Mouse (Mus musculus) urinary bladder, postnatal 4 days (tissue): ENCODE results near the gene Adarb2.

ENCODE experiments used
- DNase-seq, 2 experiments: peaks; one replicate each; pipeline ENCODE4 v3.0.0; 2021 to 2022; ENCODE audit warnings: low spot score in 2 of 2

The Adarb2 gene

GRCm38 (mm10) chr13:8793217-8793616 is 590.6 kb downstream of the Adarb2 start:
- DNase-seq: no peak

DNA sequence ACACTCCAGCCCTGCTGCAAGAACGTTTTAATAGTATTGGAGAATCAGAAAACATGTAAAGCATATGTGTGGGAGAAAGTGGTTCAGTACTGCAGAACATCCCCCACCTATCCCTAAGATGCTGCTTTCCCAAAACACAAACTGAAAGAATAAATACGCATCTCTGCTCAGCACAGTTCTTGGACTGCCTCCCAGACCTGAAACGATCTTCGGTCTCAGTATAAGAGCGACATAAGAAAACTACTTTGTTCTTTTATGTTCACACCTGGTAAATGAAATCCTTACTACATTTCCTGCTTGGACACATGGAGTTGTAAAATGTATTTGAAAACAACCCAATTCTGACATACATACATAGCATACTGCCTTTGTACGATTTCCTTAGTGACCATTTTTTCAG is 597.9 kb downstream of the Adarb2 start:
- DNase-seq: no peak

DNA sequence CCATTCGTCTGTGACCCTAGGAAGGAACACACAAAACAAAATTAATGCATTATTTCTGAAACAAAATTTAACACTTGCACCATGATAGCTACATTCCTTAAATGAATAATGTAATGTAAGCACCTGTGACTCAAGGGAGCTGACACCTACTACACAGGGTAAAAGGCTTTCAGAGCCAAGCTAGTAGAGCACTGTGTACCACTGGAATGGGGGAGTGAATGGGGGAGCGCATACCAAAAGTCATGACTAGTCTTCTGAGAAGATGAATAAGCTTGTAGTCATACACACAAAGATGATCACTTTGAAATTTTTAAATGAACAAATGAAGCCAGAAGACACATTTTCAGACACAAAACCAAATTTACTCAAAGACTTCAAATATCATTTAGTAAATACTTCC is 603.3 kb downstream of the Adarb2 start:
- DNase-seq: no peak
